Mouse (Mus musculus) Patski (cell line): Measurements from ENCODE around the gene Cryzl1. TPM values are rescaled to one million over a fixed set of nuclear protein-coding genes. Genes with fewer than 3 reads are reported as not detected.

Source experiments
- ATAC-seq: fragments of 100-300 bp; one replicate; pipeline ENCODE4 v1.8.0; 2021
- CTCF ChIA-PET: fragments of 350-600 bp; sonication (Branson Sonifier 250); formaldehyde crosslinking; loops from one replicate; lab custom pipeline; 2022; ENCODE audit warnings: inconsistent platforms; lab: Charles Lee
- POLR2A ChIA-PET: fragments of 350-600 bp; sonication (Branson Sonifier 250); formaldehyde crosslinking; loops from one replicate; lab custom pipeline; 2022; ENCODE audit warnings: antibody characterized with exemption, inconsistent platforms; lab: Charles Lee
- DNase-seq: peaks from one replicate; pipeline ENCODE4 v3.0.0-alpha.2; 2011; ENCODE audit warnings: low read depth, low spot score
- H3K27me3 ChIP-seq: fragments of 371-371 bp; one replicate; pipeline ENCODE4 v1.5.1; 2021
- CTCF ChIP-seq: fragments of 100-300 bp; IDR thresholded peaks from one replicate; pipeline ENCODE4 v1.5.1; 2021
- in situ Hi-C: fragments of 300-500 bp; cut with MboI; formaldehyde crosslinking; loops from 3 replicates; pipeline ENCODE4 v1.11.1; 2018; ENCODE audit warnings: low pct_unique_long_range_greater_than_20kb, mixed read lengths
- polyA plus RNA-seq: library from polyadenylated mRNA; unstranded; gene quantifications from one replicate; pipeline ENCODE4 v1.2.3, GENCODE M21; 2021

The Cryzl1 gene
- polyA plus RNA-seq, 1 experiment from 2014 or later = 82.3 TPM

DNA sequence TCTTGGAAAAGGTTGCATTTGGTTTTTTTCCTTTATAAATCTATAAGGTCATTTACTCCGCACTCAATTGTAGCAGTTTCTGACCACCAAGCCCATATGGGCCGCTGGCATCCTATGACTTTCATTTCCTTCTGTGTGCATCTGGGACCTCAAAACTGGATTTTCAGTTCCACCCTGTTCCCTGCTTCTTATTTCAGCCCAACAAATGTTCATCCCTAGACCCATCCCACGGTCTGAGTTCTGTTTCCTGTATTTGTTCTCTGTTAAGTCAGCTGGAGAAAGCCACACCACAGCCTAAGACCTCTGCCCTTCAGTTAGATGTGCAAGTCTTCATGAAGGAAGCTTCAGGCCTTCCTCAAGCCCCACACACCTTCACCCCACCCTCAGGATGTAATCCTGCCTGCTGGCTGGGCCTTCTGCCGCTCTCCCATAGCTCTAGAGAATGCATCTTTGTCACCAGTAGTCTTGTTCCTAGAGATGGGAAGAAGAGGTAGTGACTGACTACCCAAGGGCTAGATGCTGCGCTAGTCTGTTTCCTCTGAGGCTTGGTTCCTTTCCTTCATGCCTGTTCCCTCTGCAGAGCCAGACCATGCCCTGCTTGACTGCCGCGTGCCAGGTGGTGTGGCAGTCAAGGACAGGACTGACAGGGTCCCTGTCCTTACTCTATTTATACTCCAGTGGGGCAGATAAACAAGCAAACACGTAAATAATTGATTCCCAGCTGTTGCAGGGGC is 11.6 kb upstream of the Cryzl1 start:
- ChIA-PET POLR2A (interaction anchor here (1.1 kb wide), 1 partner anchor 26 kb away, joined by 3 read pairs; no protein-coding TSS in a partner anchor), CTCF (no interaction called here)
- no peak for DNase-seq
- no peak for TF ChIP-seq CTCF
- in situ Hi-C loops = loop anchor here (25.0 kb wide), 1 partner anchor 722 kb away; the partner anchor contains the start of gene Rcan1
- no peak for ATAC-seq
- no peaks in the 10 kb centered on the region for H3K27me3 ChIP-seq

DNA sequence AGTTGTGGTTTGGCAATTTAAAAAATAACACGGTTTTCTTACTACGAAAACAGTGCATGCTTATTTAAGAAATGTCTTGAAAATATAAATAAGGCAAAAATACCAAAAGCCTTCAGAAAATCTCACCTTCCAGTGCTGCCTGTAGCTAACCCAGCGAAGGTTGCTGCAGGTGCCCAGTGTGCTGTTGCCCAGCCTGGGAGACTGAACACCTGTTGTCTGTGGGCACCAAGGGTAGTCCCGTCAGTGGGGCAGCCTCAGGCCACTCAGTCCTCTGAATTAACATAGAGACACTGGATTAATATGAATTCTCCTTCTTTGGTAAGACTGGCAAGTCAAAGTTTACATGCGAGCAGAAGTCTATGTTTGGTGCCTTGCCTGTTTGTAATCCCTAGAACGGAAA is 9.7 kb upstream of the Cryzl1 start:
- no peak for TF ChIP-seq CTCF
- in situ Hi-C loops = loop anchor here (25.0 kb wide), 1 partner anchor 724 kb away; the partner anchor contains the start of gene Rcan1
- CTCF ChIA-PET = no interaction called here
- no peak for DNase-seq
- POLR2A ChIA-PET = no interaction called here
- no peaks in the 10 kb centered on the region for H3K27me3 ChIP-seq
- ATAC-seq = no peak

DNA sequence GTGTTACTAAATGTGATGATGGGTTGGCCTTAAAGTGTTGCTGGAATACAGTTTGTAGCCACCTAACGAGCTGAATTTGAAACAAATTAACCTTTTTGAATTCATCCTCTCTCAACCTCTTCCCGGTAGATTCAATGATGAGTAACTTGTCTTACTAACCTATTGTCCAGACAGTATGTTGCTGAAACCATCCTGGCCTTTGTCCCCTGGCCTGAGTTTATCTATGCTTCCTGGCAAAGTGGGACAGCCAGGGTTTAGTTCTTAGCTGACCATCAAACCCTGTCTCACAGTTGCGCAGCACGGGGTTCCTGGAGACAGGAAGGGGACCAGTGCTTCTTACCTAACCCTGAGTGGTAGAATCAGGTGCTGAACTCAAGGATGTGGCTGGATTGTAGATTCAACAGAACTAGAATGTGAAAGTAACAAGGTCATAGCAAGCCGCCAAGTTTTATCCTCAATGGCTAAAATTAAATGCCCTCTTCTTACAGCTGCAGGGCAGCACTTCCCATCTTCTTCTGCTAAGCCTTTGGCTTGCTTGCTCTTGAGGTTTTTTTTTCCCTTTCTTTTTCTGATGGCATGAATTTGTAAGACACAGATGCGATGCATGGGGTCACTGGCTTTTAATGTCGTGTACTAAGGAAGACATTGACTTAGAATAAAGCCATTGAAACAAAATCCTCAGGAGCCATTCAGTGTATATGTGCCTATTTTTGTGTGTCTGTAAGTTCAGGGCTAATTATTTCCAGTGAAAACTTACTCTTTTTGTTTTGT is 7.5 kb upstream of the Cryzl1 start:
- CTCF ChIA-PET = interaction anchor here (1.1 kb wide), 1 partner anchor 144 kb away, joined by 3 read pairs; no protein-coding TSS in a partner anchor
- in situ Hi-C loops = loop anchor here (25.0 kb wide), 1 partner anchor 726 kb away; the partner anchor contains the start of gene Rcan1
- POLR2A ChIA-PET = no interaction called here

DNA sequence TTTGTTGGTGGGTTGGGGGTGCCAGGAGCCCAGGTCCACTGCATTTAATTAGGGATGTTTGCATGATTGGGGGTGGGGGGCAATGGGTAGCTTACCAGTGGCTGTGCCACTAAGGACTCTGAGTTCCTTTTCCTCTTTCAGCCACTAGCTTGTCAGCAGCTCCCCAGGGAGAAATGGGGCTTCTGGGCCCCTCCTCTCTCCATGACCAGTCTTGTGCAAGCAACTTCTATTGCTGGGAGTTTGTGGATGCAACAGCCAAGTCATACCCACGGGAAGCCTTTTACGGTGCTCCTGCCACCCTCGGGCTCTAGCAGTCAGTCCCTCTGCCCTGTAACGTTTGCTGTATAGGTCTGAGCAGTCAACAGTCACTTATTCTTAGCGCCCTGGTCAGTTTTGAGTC is 6.0 kb upstream of the Cryzl1 start:
- H3K27me3 ChIP-seq = no peaks in the 10 kb centered on the region
- no peak for TF ChIP-seq CTCF
- ATAC-seq (no peak), DNase-seq (no peak)
- ChIA-PET CTCF (no interaction called here), POLR2A (no interaction called here)
- in situ Hi-C loops = loop anchor here (25.0 kb wide), 1 partner anchor 728 kb away; the partner anchor contains the start of gene Rcan1

More for the DNA sequence above, 7.5 kb upstream of the Cryzl1 start:
- no peak for ATAC-seq
- no peak for DNase-seq
- no peak for TF ChIP-seq CTCF
- H3K27me3 ChIP-seq = no peaks in the 10 kb centered on the region

DNA sequence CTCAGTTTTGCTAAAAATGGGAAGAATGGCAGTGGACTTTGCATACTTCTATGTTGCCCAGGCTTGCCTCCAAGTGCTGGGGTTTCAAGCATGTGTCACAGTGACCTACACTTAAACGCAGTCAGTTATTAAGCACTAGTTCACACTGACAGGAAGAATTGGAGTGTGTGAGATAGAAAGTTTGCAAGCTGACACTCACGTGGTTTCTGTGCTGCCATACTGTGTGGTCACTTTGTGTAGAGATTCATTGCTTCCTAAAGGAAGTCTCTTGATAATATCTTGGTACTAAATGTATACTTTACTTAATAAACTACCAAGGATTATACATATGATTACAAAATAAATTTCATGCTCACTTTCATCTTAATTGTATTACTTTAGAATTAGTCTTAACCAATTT is 4.0 kb upstream of the Cryzl1 start:
- POLR2A ChIA-PET = interaction anchor here (0.5 kb wide), 1 partner anchor 963 kb away, joined by 4 read pairs; no protein-coding TSS in a partner anchor
- no peaks in the 10 kb centered on the region for H3K27me3 ChIP-seq
- in situ Hi-C loops = loop anchor here (25.0 kb wide), 1 partner anchor 729 kb away; the partner anchor contains the start of gene Rcan1
- ATAC-seq (no peak), DNase-seq (no peak)
- CTCF ChIA-PET = no interaction called here
- TF ChIP-seq CTCF = no peak

DNA sequence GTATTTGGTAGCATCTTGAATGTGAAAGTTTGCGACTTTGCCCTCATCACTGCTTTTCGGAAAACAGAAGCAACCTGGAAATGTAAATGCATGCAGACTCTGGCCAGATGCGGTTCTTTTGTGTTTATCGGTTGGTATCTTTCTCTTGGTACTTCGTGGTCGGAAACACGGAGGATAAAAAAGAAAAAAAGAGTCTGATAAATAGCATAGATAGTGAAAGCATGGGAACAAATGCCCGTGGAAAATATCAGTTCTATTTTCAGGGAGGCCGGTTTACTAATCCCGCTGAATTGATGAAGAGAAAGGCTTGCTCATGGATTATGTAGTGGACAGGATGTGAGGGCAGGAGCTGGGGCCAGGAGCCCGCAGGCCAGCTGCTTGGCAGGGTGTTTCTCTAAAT is 1.7 kb upstream of the Cryzl1 start:
- TF ChIP-seq CTCF = no peak
- H3K27me3 ChIP-seq = no peaks in the 10 kb centered on the region
- ATAC-seq (no peak), DNase-seq (no peak)
- POLR2A ChIA-PET = interaction anchor here (0.7 to 0.8 kb wide), 2 partner anchors 45 to 57 kb away, joined by 3 to 4 read pairs; no protein-coding TSS in a partner anchor
- CTCF ChIA-PET = no interaction called here
- in situ Hi-C loops = loop anchor here (25.0 kb wide), 1 partner anchor 732 kb away; the partner anchor contains the start of gene Rcan1

DNA sequence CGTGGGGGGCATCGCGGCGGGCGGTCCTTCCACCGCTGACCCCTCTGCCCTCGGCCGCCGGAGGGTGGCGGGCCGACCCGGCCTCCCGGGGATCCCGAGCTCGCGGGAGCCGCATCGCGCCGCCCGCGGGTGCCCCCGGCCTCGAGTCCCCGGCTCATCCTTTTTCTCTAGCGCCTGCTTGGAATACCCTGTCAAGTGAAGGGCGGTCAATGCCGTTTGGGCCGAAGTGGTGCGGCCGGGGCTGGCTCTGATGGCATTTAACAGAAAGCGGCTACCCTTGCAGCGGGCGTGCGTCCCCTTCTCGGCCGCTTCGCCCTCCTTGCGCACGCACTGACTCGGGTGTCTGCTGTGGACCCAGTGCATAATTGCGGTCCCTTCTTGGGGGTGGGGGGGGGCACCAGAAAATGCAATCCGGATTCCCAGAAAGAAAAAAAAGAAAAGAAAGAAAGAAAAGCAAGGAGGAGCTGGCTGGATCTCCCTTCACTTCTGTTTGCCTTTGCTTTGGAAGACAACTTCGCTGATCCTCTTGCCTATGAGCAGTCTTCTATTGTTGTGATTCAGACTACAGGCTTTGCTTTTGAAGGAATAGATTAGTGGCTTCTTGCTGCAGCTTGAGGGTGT is 1.2 kb upstream of the Cryzl1 start:
- ATAC-seq (peak; percentile 9), DNase-seq (no peak)
- no peaks in the 10 kb centered on the region for H3K27me3 ChIP-seq
- CTCF ChIA-PET = no interaction called here
- in situ Hi-C loops = loop anchor here (25.0 kb wide), 1 partner anchor 732 kb away; the partner anchor contains the start of gene Rcan1
- POLR2A ChIA-PET = interaction anchor here (0.7 to 0.8 kb wide), 2 partner anchors 45 to 57 kb away, joined by 3 to 4 read pairs; no protein-coding TSS in a partner anchor
- no peak for TF ChIP-seq CTCF

DNA sequence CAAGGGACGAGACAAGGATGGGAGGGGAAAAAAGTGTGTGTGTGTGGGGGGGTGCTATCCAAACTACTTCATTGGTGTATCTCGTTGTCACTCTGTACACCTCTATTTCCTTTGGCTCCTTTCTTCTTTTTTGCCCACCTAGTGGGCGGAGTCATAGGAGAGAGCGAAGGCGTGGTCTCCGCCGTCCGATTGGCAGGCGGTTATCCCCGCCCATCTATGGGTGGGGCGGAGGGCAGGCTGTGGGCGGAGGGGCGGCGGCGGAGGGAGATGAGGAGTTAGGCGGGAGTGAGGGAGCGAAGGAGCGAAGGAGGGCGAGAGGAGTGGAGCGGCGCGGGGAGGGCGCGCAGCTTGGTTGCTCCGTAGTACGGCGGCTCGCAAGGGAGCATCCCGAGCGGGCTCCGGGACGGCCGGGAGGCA is 299 bp upstream of the Cryzl1 start, which contains the start of gene Itsn1:
Gene Itsn1 (plus strand): TSS at position 216 of the 417 bp plus-strand sequence.
- peak; percentile 76 for ATAC-seq
- in situ Hi-C loops = loop anchor here (25.0 kb wide), 1 partner anchor 733 kb away; the partner anchor contains the start of gene Rcan1
- CTCF ChIA-PET = no interaction called here

DNA sequence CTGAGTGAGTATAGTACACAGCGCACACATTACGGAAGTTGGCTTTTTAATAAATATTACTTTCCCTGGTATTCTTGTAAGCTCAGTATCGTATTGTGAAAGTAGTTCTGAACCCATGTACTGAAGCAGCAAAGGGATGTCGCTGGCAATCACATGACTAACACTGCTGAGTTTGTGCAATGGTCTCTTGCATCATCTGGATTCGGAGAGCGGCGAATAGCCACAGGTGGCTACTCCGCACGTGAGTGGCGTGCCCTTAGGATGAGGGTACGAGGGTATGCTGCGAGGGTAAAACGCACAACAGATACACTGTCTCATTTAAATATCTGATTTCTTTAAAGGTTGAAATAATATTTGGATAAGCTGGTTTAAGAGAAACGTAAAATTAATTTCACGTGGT is 1.3 kb downstream of the Cryzl1 start:
- no peaks in the 10 kb centered on the region for H3K27me3 ChIP-seq
- DNase-seq (no peak), ATAC-seq (no peak)
- in situ Hi-C loops = loop anchor here (25.0 kb wide), 1 partner anchor 735 kb away; the partner anchor contains the start of gene Rcan1
- no peak for TF ChIP-seq CTCF
- ChIA-PET POLR2A (no interaction called here), CTCF (no interaction called here)

More for the DNA sequence above, 299 bp upstream of the Cryzl1 start, which contains the start of gene Itsn1:
- DNase-seq = peak; percentile 96
- POLR2A ChIA-PET = interaction anchor here (0.6 kb wide), 1 partner anchor 251 kb away, joined by 7 read pairs; no protein-coding TSS in a partner anchor
- TF ChIP-seq CTCF = no peak
- H3K27me3 ChIP-seq = no peaks in the 10 kb centered on the region

DNA sequence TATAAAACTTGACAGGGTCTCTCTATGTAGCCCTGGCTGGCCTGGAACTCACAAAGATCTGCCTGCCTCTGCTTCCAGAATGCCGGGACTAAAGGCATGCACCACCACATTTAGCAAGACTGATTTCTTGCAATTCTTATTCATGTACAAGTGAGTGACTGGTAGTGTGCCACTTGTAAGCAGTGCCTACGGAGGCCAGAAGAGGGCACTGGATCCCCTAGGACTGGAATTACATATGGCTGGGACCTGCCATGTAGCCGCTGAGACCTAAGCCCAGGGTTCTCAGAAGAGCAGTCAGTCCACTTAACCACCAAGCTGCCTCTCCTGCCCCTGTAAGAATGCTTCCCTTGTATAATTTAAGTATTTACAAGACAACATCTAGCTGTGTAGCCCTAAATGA is 4.5 kb downstream of the Cryzl1 start:
- no peak for TF ChIP-seq CTCF

More for the DNA sequence above, 4.5 kb downstream of the Cryzl1 start:
- CTCF ChIA-PET = no interaction called here
- ATAC-seq = no peak
- no peak for DNase-seq
- in situ Hi-C loops = no loop called here
- no peaks in the 10 kb centered on the region for H3K27me3 ChIP-seq
- POLR2A ChIA-PET = no interaction called here
